Mouse (Mus musculus): Measurements from ENCODE around the gene Chid1.
A peak's percentile ranks its signal among the peaks of the same experiment; 100 is the strongest.

Chid1 gene

DNA sequence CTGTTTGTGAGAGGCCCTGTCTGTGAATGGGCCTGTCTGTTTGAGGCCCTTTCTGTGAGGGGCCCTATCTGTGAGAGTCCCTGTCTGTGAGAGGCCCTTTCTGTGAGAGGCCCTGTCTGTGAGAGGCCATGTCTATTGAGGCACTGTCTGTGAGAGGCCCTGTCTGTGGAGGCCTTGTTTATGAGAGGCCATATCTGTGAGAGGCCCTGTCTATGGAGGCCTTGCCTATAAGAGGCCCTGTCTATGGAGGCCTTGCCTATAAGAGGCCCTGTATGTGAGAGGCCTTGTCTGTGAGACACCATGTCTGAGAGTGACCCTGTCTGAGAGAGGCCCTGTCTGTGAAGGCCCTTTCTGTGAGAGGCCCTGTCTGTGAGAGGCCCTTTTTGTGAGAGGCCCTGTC lies 31.5 kb downstream of the Chid1 start:
- DNase-seq (ENCODE audit: low spot score in 2 of 2): no peak

DNA sequence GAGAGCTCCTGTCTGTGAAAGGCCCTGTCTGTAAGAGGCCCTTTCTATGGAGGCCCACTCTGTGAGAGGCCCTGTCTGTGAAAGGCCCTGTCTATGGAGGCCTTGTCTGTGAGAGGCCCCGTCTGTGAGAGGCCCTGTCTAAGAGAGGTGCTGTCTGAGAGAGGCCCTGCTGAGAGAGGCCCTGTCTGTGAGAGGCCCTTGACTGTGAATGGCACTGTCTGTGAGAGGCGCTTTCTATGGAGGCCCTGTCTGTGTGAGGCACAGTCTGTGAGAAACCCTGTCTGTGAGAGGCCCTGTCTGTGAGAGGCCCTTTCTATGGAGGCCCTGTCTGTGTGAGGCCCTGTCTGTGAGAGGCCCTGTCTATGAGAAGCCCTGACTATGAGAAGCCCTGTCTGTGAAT lies 33.4 kb downstream of the Chid1 start:
- no peak for DNase-seq (ENCODE audit: low spot score in 2 of 2)

- DNase-seq (ENCODE audit: low spot score in 2 of 2): no peak
Measured at GRCm38 (mm10) chr7:141502556-141502905, 37.1 kb downstream of the Chid1 start.

DNA sequence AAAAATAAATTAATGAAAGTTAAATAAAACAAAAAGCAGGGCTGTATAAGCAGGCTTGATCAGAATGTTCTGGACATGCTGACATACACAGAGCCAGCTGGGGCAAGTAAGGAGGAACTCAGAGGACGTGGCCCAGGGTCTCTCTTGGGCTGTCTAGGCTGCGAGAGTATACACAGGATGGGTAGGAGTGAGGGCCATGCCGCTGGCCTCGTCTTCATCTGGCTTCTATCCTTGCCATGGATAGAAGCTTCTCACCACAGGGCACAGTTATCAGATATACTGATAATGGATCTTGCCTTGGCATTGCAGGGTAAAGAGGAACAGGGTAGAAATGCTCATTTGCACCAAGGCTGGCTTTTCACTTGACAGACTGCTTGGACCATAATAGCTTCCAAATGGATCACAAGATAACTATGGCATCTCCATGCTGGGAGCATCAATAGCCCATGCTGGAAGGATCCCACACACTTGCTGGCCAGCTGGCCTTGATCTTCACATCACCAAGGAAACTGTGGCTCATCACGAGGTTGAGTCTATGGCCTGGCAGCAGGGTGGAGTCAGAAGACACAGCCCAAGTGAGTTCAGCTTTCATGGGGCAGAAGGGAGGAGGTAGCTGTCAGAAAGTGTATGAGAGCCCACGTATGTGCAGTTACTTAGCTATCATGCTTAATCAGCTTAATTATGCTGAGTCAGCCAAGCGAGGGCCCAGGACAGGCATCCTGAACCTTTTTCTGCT lies 37.7 kb downstream of the Chid1 start:
- no peak for DNase-seq (ENCODE audit: low spot score in 2 of 2)

DNA sequence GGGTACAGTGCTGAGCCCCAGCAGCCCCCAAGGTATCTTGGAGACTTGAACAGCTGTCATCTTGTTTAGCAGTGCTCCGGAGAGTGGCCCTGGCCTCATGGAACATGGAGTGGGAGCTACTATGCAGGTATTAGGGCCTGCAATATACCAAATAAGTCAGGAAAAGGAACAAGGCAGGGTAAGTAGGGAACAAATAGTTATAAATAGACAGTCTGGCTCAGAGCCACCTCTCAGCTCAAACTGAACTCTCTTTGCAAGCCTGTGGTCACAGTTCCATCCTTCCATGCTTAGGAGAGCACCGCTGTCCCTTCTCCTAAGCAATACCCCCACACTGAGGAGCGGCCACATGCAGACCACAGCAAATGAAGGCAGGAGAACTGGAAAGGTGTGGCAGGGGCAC lies 42.1 kb downstream of the Chid1 start:
- no peak for DNase-seq (ENCODE audit: low spot score in 2 of 2)

DNA sequence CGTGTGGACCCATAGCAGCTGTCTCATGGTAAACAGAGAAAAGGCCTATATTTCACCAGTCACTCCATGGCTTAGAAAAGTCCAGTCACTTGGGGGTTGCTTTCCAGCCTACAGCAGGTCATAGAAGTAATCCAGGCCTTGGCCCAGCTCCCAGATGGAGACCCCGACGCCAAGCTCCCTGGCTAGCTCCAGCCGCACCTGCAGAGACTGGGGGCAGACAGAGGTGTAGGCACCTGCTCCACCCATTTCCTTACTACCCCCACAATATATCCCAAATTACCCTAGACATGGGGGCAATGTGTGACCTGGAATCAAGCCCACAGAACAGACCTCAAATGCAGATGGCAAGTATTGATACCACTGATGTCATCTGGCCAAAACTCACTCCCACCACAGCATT lies 43.7 kb downstream of the Chid1 start:
- DNase-seq (ENCODE audit: low spot score in 2 of 2): no peak

DNA sequence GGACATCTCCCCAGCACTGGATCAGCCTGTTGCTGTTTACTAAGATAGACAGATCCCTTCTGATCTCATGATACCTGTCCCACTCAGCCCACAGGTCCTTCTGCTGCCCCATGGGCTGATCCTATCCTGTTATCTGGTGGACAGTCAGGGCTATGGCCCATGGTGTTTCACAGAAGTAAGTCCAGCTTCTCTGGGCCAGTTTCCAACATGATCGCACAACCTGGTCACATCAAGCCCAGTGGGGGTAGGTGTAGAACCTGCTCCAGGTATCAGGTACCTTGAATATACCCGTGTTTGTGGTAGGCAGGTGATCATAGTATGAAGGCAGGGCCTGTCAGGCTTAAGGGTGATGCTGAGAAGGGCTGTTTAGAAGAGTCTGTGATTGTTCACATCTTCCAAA lies 44.3 kb downstream of the Chid1 start:
- no peak for DNase-seq (ENCODE audit: low spot score in 2 of 2)

- DNase-seq (ENCODE audit: low spot score in 2 of 2): no peak
Measured at GRCm38 (mm10) chr7:141493729-141494128, 45.9 kb downstream of the Chid1 start.

DNA sequence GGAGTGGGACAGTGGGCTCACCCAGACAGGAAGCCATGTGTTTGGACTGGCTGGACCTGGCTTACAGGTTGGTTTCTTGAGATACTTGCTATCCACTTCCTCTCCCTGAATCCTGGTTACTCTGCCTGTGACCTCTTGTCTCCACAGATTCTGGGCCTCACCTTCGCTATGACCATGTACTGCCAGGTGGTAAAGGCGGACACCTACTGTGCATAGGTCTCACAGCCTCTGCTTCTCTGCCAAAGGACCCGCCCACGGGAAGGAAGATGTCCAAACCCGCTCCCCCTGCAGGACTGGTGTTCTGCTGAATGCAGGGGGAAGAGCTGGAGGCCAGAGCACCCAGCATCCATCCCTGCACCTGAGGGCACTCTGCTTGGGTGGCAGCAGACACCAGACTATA lies 46.9 kb downstream of the Chid1 start:
- DNase-seq (ENCODE audit: low spot score in 2 of 2): no peak

DNA sequence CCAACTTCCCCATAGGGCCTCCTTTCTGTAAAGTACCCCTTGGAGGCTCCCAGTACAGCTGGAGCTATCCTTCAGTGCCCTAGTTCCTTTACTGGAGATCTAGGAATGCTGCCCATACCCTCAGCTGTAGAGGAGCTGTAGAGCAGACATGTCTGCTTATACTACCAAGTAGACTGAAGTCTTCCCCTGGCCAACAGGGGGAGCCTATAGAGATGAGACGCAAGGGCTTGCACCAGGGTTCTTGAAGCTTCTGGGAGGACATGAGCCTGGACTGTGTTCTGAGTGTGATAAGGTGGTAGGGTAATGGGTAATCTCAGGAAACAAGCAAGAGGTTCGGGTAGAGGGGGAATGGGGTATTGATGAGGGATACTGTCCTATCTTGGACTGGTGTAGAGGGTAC lies 48.5 kb downstream of the Chid1 start:
- DNase-seq (ENCODE audit: low spot score in 2 of 2): no peak

GRCm38 (mm10) chr7:141487141-141487540 lies 52.5 kb downstream of the Chid1 start:
- DNase-seq (ENCODE audit: low spot score in 2 of 2): no peak

DNA sequence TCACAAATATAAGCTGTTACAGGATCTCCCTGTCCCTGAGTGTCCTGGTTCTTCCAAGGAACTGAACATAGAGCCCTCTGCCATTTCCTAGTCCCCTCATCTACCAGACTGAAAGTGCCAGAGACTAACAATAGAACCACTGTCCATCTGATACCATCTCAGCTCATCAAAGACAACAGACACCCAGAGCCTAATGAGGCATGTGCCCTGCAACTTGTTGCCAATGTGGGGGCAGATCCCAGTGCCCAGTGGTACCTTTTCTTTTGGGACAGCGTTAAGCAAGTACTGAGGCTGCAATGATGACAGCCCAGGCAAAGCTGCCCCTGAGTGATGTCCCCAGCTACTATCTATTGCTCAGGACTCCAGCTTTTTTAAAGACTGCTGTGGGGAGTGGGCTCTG lies 53.4 kb downstream of the Chid1 start:
- no peak for DNase-seq (ENCODE audit: low spot score in 2 of 2)

DNA sequence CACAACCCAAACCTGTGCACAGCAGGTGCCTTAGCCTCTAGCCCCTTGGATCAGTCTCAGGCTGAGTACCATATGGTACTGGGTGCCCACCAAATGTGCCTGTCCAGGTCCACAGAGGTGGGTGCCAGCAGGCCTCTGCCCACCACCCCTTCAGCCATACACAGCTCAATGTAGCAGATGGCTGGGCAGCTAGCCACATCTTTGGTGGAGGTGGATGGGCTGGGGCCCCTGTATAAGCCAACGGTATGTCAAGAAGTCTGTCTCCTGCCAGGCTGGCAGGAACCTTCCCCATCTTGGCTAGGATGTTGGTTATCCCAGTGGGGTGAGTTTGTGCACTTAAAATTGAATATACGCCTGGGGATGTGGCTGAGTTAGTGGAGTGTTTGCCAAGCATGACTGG lies 54.1 kb downstream of the Chid1 start:
- no peak for DNase-seq (ENCODE audit: low spot score in 2 of 2)

DNA sequence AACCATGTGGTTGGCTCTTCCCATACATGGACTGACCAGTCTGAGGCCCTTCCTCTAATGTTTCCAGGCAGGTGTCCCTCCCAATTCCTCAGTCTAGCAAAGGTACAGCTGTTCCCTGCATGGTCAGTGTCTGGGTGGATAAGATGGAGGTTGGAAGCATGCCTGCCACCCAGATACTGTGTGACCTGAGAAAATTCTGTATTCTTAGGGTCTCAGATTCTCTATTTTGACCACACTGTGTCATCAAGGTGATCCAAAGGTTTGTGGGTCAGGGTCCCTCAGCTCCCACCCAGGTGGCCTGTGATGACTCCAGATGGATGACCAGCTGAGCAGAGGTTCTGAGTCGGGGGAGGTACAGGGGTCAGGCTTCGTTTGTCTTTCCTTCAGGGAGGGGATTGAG lies 54.5 kb downstream of the Chid1 start:
- no peak for DNase-seq (ENCODE audit: low spot score in 2 of 2)

DNA sequence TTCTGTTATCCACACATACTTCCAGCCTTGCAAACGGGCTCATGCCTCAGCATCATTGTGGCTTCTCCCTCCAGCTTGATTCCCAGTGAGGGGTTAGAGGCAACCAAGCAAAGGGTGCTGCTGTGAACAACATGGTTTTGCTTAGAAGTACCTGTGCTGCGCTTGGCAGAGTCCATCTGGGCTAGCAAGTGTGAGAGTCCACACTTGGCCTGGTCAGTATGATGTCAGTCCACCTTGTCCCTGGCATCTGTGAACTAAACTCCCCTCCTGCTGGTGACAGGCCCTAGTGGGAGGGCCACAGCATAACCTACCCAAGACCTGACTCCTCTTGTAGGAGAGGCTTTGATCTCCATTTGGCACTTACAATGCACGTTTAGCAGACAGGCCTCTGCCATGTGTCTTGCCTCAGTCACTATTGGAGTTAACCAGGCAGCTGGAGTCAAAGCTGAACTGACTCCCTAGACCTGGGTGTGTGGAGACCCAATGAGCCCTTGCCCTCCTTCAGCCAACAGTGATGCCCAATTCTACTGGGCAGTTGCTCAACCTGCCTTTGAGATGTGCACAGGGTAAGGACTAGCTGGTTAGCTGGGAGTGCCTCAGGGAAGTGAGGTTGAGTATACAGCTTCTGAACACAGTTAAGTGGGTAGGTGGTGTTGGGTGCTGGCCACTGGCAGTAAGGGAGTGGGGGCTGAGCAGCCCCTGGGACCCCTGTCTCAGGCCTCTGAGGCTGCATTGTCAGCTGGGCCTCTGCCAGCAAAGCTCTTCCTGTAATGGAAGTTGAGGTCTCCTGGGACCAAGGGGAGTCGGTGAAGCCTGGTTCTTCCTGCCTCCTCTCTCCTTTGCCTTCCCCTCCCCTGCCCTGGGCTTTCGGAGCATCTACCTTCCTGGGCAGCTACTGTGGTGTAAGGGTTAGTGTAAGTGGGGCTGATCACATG lies 55.2 kb downstream of the Chid1 start:
- no peak for DNase-seq (ENCODE audit: low spot score in 2 of 2)

DNA sequence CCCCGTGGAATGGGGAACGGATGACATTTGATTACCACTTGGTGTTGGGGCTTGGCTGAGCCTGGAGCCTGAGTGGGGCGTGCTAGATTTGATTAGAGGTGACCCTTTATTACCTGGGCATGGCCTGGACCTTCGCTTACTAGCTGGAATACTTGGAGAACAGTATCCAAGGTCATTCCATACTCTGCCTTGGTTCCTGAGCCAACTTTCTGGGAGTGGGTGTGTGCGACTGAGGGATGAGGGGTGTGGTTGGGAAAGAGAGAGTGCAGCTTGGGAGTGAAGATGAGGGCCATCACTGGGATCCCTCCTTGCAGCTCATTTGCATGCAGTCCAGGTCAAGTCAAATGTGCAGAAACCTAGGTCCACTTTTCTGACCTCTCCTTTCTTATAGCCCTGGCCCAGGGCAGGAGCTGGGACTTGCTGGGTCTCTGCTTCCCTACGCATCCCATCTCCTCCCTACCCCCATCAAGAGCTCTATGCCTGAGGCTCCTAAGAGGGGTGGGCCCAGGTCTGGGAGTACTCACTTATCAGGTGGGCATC lies 56.5 kb downstream of the Chid1 start:
- DNase-seq (ENCODE audit: low spot score in 2 of 2): no peak

DNA sequence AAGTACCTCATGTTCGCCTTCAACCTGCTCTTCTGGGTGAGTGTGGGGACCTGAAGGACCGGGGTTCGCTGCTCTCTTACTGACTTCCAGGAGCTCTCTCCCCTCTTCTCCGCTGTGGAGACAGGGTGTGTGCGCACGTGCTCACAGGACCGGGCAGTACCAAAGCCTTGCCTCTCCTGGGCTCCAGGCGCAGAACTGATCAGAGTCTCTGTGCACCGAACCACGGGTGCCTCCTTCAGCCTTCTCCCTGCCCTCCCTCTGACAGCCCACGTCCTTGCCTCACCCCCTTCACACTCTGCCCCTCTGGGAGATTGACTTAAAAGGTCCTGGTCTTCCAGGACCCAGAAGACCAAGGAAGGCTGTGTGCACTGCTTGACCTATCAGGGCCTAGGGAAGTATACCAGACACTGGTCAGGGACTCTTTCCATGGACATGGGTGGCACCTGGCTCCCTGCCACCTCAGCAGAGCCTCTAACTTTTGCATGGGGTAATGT lies 57.1 kb downstream of the Chid1 start:
- no peak for DNase-seq (ENCODE audit: low spot score in 2 of 2)

DNA sequence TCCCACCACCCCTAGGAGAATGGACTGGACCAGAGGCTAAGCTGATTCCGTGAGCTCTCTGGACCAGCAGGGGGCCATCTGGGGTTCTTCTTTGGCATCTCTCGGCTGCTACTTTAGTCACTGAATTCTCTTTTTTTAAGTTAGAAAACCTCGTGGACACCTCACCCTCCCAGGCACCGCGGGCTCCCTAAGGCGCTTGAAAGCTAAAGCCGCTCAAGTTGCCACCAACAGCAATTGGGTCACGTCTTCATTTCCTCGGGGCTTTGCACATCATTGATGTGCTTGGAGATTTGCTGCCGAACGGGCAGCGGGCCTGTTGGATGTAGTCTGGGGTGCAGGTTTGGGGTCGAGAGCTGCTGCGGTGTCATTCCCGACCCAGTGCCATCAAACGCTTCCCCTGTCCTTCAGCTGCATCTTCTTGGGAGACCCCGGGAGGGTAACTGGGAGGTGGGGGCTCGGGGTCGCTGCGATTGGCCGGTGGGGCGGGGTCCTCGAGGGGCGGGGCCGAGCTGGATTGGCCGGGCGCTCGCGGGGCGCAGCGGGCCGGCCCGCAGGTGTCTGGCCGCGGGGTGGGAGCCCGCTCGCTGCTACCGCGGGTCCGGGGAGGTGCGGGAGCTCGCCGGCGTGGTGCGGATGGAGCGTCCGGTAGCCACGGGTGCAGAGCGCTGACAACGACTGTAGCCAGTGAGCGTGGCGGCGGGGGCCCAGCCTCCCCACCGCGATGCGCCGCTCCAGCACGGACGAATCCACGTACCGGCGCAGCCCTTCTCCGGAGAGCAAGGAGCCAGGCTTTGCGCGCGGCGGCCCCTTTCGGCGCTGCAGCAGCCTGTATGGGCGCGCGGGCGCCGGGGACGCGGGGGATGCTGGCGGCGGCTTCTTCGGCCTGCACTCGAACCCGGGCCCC lies 57.9 kb downstream of the Chid1 start:
- DNase-seq (ENCODE audit: low spot score in 2 of 2): no peak

DNA sequence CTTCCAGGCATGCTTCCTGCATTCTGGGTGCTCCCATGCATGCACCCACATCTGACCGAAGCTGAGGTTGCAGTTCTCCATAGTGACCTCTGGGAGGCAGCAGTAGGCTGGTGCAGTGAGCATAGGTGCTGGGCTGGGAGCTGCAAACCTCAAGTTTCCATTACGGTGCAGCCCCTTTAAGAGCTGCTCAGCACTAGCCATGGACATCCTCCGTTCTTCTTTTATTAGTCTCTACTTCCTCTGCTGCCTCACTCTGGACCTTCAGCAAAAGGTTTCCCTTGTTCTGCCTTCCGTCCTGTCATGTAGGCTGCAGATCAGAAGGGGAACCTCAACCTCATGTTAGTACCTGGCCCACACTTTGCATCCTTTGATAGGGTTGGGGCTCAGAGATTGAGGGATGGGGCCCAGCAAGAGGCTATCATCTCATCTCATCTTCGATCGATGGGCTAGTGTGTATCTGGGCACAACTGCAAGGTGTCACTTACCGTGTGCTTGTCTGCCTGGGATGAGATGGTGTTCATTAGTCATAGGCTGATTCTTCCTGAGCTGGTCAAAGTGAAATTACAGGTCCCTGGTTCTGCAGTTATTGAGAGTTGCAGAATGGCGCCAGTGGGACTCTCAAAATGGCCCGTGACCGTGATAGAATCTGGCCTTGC lies 58.7 kb downstream of the Chid1 start:
- DNase-seq (ENCODE audit: low spot score in 2 of 2): peak in 1 of 2 experiments; percentile 53

DNA sequence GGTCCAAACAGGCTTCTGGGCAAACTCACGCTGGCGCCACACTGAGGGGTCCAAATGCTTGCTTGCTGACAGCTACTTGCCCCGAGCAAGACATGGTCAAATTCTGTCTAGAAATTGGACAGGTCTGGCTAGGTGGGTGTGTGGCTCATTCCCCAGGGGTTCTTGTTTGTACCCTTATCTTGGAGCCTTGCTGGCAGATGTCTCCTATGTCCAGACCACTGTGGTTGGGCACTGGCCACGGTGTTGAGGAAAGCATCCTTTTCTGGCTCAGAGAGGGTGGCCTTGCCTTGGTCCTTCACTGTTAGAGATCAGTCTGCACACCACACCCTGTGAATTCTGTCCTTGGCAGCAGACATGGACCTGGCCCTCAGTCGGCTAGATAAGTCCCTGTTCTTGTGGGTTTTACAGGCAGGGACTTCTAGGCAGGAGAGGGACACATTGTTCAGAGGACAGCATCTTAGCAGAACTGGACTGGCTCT lies 61.3 kb downstream of the Chid1 start:
- DNase-seq (ENCODE audit: low spot score in 2 of 2): no peak
